19 mouse cellular contexts compared by ENCODE assay signal in genomic region chr2:78859266-78860087, GRCm38 (mm10). TPM values are rescaled to one million over a fixed set of nuclear protein-coding genes. Genes with fewer than 3 reads are reported as not detected.
DNase-seq lines count a peak whose midpoint lies in the region; ATAC-seq and TF ChIP-seq lines count a peak whose summit lies in the region.
"Had no signal": no experiment of that assay in that cellular context is flagged by ENCODE, and none has a peak within 500 bp of the region (broad histone marks: within the 10 kb centered on the region; RNA-seq: fewer than 3 reads in every experiment).

No protein-coding gene starts in this region.

- no peak for TF ChIP-seq CTCF in liver, embryonic 14.5 days (IDR thresholded peaks at IDR 0.05; ENCODE audit: low read depth)

- TF ChIP-seq EP300 in liver, embryonic 14.5 days (IDR thresholded peaks at IDR 0.05; ENCODE audit: low read depth) = peak; percentile 79

- H3K4me3 ChIP-seq in midbrain, embryonic 14.5 days (replicated peaks; ENCODE audit: low read depth, low read length) = no peak overlapping the region
- no peak overlapping the region for H3K4me3 ChIP-seq in midbrain, embryonic 11.5 days (ENCODE audit: low read depth, low read length)
- H3K4me3 ChIP-seq in erythroblast, embryonic 14.5 days (replicated peaks) = peak overlapping the region; percentile 28
- H3K4me3 ChIP-seq in liver, embryonic 14.5 days (ENCODE audit: insufficient read depth in 1 of 2, low read depth in 2 of 2, low read length in 2 of 2) = no peak overlapping the region
- H3K4me3 ChIP-seq: embryonic facial prominence, embryonic 13.5 days had no signal

- no peaks in the 10 kb centered on the region for H3K27me3 ChIP-seq in midbrain, embryonic 14.5 days (ENCODE audit: control insufficient read depth, insufficient read depth, low read length)
- no peaks in the 10 kb centered on the region for H3K27me3 ChIP-seq in midbrain, embryonic 11.5 days (ENCODE audit: control insufficient read depth, insufficient read depth, low read length)
- no peaks in the 10 kb centered on the region for H3K27me3 ChIP-seq in erythroblast, embryonic 14.5 days (ENCODE audit: control insufficient read depth)
- H3K27me3 ChIP-seq in liver, embryonic 14.5 days (ENCODE audit: control insufficient read depth, insufficient read depth, low read length) = no peaks in the 10 kb centered on the region
- H3K27me3 ChIP-seq: Patski had no signal

- no peak; the same call in 1 of the 2 replicates for ATAC-seq in midbrain, embryonic 14.5 days (ENCODE audit: low FRiP score, low TSS enrichment)
- no peak for ATAC-seq in midbrain, embryonic 11.5 days (ENCODE audit: low FRiP score)
- peak; percentile 93 for ATAC-seq in liver, embryonic 14.5 days (ENCODE audit: insufficient read depth)
- ATAC-seq: Patski had no signal

- no peak overlapping the region for H3K9ac ChIP-seq in midbrain, embryonic 14.5 days (replicated peaks; ENCODE audit: low read length)
- H3K9ac ChIP-seq in midbrain, embryonic 11.5 days (ENCODE audit: low read length) = no peak overlapping the region
- H3K9ac ChIP-seq in liver, embryonic 14.5 days (replicated peaks) = peak overlapping the region; percentile 15
- H3K9ac ChIP-seq: embryonic facial prominence, embryonic 13.5 days; hindbrain, embryonic 14.5 days had no signal

- no peak overlapping the region for H3K27ac ChIP-seq in midbrain, embryonic 14.5 days (replicated peaks; ENCODE audit: low read depth, low read length)
- no peak overlapping the region for H3K27ac ChIP-seq in midbrain, embryonic 11.5 days (ENCODE audit: low read depth, low read length)
- peak overlapping the region; percentile 67 for H3K27ac ChIP-seq in liver, embryonic 14.5 days
- H3K27ac ChIP-seq: embryonic facial prominence, embryonic 13.5 days; hindbrain, embryonic 14.5 days; kidney, postnatal 0 days had no signal

- WGBS in midbrain, embryonic 14.5 days = 68% methylated on average over 12 of the region's 12 CpGs
- 83% methylated on average over 12 of the region's 12 CpGs for WGBS in midbrain, embryonic 11.5 days
- WGBS in liver, embryonic 14.5 days (ENCODE audit: insufficient replicate concordance) = 33% methylated on average over 12 of the region's 12 CpGs

- no peaks in the 10 kb centered on the region for H3K36me3 ChIP-seq in midbrain, embryonic 14.5 days (ENCODE audit: control insufficient read depth, insufficient read depth, low read length)
- H3K36me3 ChIP-seq in midbrain, embryonic 11.5 days (ENCODE audit: control insufficient read depth, insufficient read depth, low read length) = no peaks in the 10 kb centered on the region
- no peaks in the 10 kb centered on the region for H3K36me3 ChIP-seq in erythroblast, embryonic 14.5 days (ENCODE audit: control insufficient read depth)
- no peaks in the 10 kb centered on the region for H3K36me3 ChIP-seq in liver, embryonic 14.5 days (replicated peaks; ENCODE audit: control insufficient read depth, insufficient read depth, low read depth)
- H3K36me3 ChIP-seq: embryonic facial prominence, embryonic 13.5 days had no signal

- no peak overlapping the region for H3K4me2 ChIP-seq in midbrain, embryonic 14.5 days (ENCODE audit: low read length)
- no peak overlapping the region for H3K4me2 ChIP-seq in midbrain, embryonic 11.5 days
- H3K4me2 ChIP-seq in liver, embryonic 14.5 days (ENCODE audit: low read depth) = peak overlapping the region; percentile 50
- H3K4me2 ChIP-seq: embryonic facial prominence, embryonic 13.5 days; heart, embryonic 11.5 days; hindbrain, embryonic 14.5 days had no signal

- no peaks in the 10 kb centered on the region for H3K9me3 ChIP-seq in midbrain, embryonic 14.5 days (ENCODE audit: control insufficient read depth, low read length)
- H3K9me3 ChIP-seq in midbrain, embryonic 11.5 days (ENCODE audit: control insufficient read depth, low read length) = no peaks in the 10 kb centered on the region
- no peaks in the 10 kb centered on the region for H3K9me3 ChIP-seq in erythroblast, embryonic 14.5 days (ENCODE audit: control insufficient read depth, low read length)
- H3K9me3 ChIP-seq in liver, embryonic 14.5 days (ENCODE audit: control insufficient read depth, low read length) = no peaks in the 10 kb centered on the region
- H3K9me3 ChIP-seq: embryonic facial prominence, embryonic 13.5 days had no signal

- peak; percentile 55 for DNase-seq in midbrain, embryonic 14.5 days
- no peak for DNase-seq in midbrain, embryonic 11.5 days (ENCODE audit: low spot score, missing footprints)
- peak in 2 of 3 experiments; percentile 65 for DNase-seq in liver, embryonic 14.5 days (ENCODE audit: low read depth in 3 of 3, low spot score in 3 of 3)
- DNase-seq in kidney, postnatal 36 days = no peak
- no peak for DNase-seq in adrenal gland, postnatal 25 days
- DNase-seq in adrenal gland, postnatal 4 days (ENCODE audit: low spot score in 2 of 2) = no peak
- DNase-seq: cerebellum, adult 18-20 months; gastrocnemius, postnatal 36 days; kidney, adult 11 months; left cerebral cortex, postnatal 4 days; lung, adult 18-20 months; right cerebral cortex, postnatal 14 days; thymus, postnatal 25 days had no signal

- H3K4me1 ChIP-seq in midbrain, embryonic 14.5 days (ENCODE audit: control insufficient read depth, insufficient read depth, low read length) = 0 out of 2 replicates have a peak, but pooled peaks cover 2% of the 10 kb centered on the region
- no peaks in the 10 kb centered on the region for H3K4me1 ChIP-seq in midbrain, embryonic 11.5 days (ENCODE audit: control insufficient read depth, insufficient read depth, low read length)
- H3K4me1 ChIP-seq in erythroblast, embryonic 14.5 days (ENCODE audit: control insufficient read depth) = peaks cover 58% of the 10 kb centered on the region
- peaks cover 32 to 39% of the 10 kb centered on the region in 2 experiments for H3K4me1 ChIP-seq in liver, embryonic 14.5 days (replicated peaks; ENCODE audit: control insufficient read depth in 2 of 2, insufficient read depth in 2 of 2, low read length in 1 of 2)

RNA-seq across cellular contexts. Expression of gene Ube2e3, which starts 8.4 kb away (rescaled TPM):
- polyA plus RNA-seq in midbrain, embryonic 14.5 days (2014; fragmentation: Nextera tagmentation; extraction: Ambion mirVana) = 322 TPM in 2 replicates
- 287 and 293 TPM in 2 replicates for polyA plus RNA-seq in midbrain, embryonic 11.5 days (2014; fragmentation: Nextera tagmentation; extraction: Ambion mirVana)
- 26.8 and 37.8 TPM in 2 replicates for polyA plus RNA-seq in erythroblast, embryonic 14.5 days (2012)
- 30.0 and 39.1 TPM in 2 replicates for polyA plus RNA-seq in liver, embryonic 14.5 days (2012; rRNA removed)
- polyA plus RNA-seq in liver, embryonic 14.5 days (2014; fragmentation: Nextera tagmentation; extraction: Ambion mirVana) = 92.1 and 104 TPM in 2 replicates
- total RNA-seq in adrenal gland, postnatal 25 days (2021) = 64.3 and 78.5 TPM in 2 replicates
- total RNA-seq in adrenal gland, postnatal 4 days (2021) = 10 to 100 TPM; 82.4 to 87.2 TPM

Comparison
In these comparisons a context has a peak if more than half of its experiments do, and no peak if none do; other contexts are left out.
1. DNase-seq: peak in midbrain, embryonic 14.5 days (single experiment) and liver, embryonic 14.5 days (2 of 3); none in midbrain, embryonic 11.5 days (single experiment), kidney, postnatal 36 days (0 of 2), adrenal gland, postnatal 25 days (single experiment) and adrenal gland, postnatal 4 days (0 of 2).